Mouse (Mus musculus) neural tube, embryonic 13.5 days (tissue): Measurements from ENCODE around the gene Smg6. TPM values are rescaled to one million over a fixed set of nuclear protein-coding genes. Genes with fewer than 3 reads are reported as not detected.

Source experiments
- ATAC-seq: fragments of 200-750 bp; cut with Nextera tagmentation; 2 replicates; pipeline ENCODE4 v1.8.0; 2017; ENCODE audit warnings: low read depth, mild to moderate bottlenecking, moderate TSS enrichment, moderate library complexity
- H3K27ac ChIP-seq: fragments of 300-500 bp; sonication (generic); replicated peaks from 2 replicates; pipeline ENCODE4 v1.5.1; 2015; ENCODE audit warnings: moderate library complexity, mild to moderate bottlenecking, inconsistent platforms
- H3K27me3 ChIP-seq: fragments of 300-500 bp; sonication (generic); 2 replicates; pipeline ENCODE4 v1.6.1; 2015; ENCODE audit warnings: mild to moderate bottlenecking, inconsistent platforms
- H3K36me3 ChIP-seq: fragments of 300-500 bp; sonication (generic); 2 replicates; pipeline ENCODE4 v1.6.1; 2015; ENCODE audit warnings: mild to moderate bottlenecking, inconsistent platforms
- H3K4me1 ChIP-seq: fragments of 300-500 bp; sonication (generic); replicated peaks from 2 replicates; pipeline ENCODE4 v1.6.1; 2015; ENCODE audit warnings: inconsistent platforms
- H3K4me2 ChIP-seq: fragments of 300-500 bp; sonication (generic); 2 replicates; pipeline ENCODE4 v1.6.1; 2015; ENCODE audit warnings: inconsistent platforms, mild to moderate bottlenecking, moderate library complexity
- H3K4me3 ChIP-seq: fragments of 300-500 bp; sonication (generic); 2 replicates; pipeline ENCODE4 v1.5.1; 2015; ENCODE audit warnings: mild to moderate bottlenecking, inconsistent platforms
- H3K9ac ChIP-seq: fragments of 300-500 bp; sonication (generic); 2 replicates; pipeline ENCODE4 v1.6.1; 2015; ENCODE audit warnings: moderate library complexity, mild to moderate bottlenecking, inconsistent platforms
- H3K9me3 ChIP-seq: fragments of 300-500 bp; sonication (generic); 2 replicates; pipeline ENCODE4 v1.6.1; 2016; ENCODE audit warnings: inconsistent platforms
- WGBS: fragments of 180-500 bp; shearing (Covaris S2); methylation state at CpG from one replicate; pipeline ENCODE4 v1.1.7; 2015; 5-methylcytosine and 5-hydroxymethylcytosine counted together
- polyA plus RNA-seq: library from polyadenylated mRNA; unstranded; fragments of >200 nt; fragmentation: Nextera tagmentation; extraction: Ambion mirVana; gene quantifications from 2 replicates; pipeline ENCODE4 v1.2.1, GENCODE M21; 2015

Gene Smg6
- polyA plus RNA-seq, 1 experiment from 2014 or later: 17.4 TPM

- Histone ChIP-seq H3K4me1 (peaks cover 39% of the 10 kb centered on the region), H3K36me3 (peaks cover 37% of the 10 kb centered on the region), H3K4me3 (no peak overlapping the region), H3K9ac (peak overlapping the region; percentile 54), H3K9me3 (no peaks in the 10 kb centered on the region), H3K4me2 (0 out of 2 replicates have a peak overlapping the region, but pooled peaks have one; percentile 7), H3K27me3 (no peaks in the 10 kb centered on the region), H3K27ac (peak overlapping the region; percentile 93)
- ATAC-seq: peak; percentile 92
- 11% methylated on average over 11 of the region's 11 CpGs for WGBS
These were observed 221.7 kb downstream of the Smg6 start for GRCm38 (mm10) chr11:75147106-75147845.

- Histone ChIP-seq H3K9me3 (no peaks in the 10 kb centered on the region), H3K4me3 (no peak overlapping the region), H3K9ac (peak overlapping the region; percentile 54; the same call in 1 of the 2 replicates), H3K4me2 (0 out of 2 replicates have a peak overlapping the region, but pooled peaks have one; percentile 7), H3K27me3 (no peaks in the 10 kb centered on the region), H3K36me3 (peaks cover 34% of the 10 kb centered on the region), H3K27ac (peak overlapping the region; percentile 93), H3K4me1 (peaks cover 39% of the 10 kb centered on the region)
- peak; percentile 85 for ATAC-seq
- WGBS: 24% methylated on average over 3 of the region's 3 CpGs
These were observed 222.2 kb downstream of the Smg6 start for GRCm38 (mm10) chr11:75147846-75148168.

GRCm38 (mm10) chr11:75148332-75149035, 222.9 kb downstream of the Smg6 start:
- peaks cover 27% of the 10 kb centered on the region for H3K36me3 ChIP-seq
- H3K4me3 ChIP-seq: no peak overlapping the region
- H3K9me3 ChIP-seq: no peaks in the 10 kb centered on the region
- H3K4me1 ChIP-seq: peaks cover 39% of the 10 kb centered on the region
- H3K27ac ChIP-seq: peak overlapping the region; percentile 93
- no peaks in the 10 kb centered on the region for H3K27me3 ChIP-seq
- H3K4me2 ChIP-seq: no peak overlapping the region
- WGBS: 86% methylated on average over 11 of the region's 11 CpGs
- ATAC-seq: no peak
- no peak overlapping the region for H3K9ac ChIP-seq

GRCm38 (mm10) chr11:75150346-75150745, 224.7 kb downstream of the Smg6 start:
- H3K4me3 ChIP-seq: no peak overlapping the region
- no peak overlapping the region for H3K9ac ChIP-seq
- ATAC-seq: no peak
- H3K27ac ChIP-seq: no peak overlapping the region
- H3K4me1 ChIP-seq: peaks cover 37% of the 10 kb centered on the region
- no peaks in the 10 kb centered on the region for H3K27me3 ChIP-seq
- H3K4me2 ChIP-seq: no peak overlapping the region
- H3K9me3 ChIP-seq: no peaks in the 10 kb centered on the region
- peaks cover 11% of the 10 kb centered on the region for H3K36me3 ChIP-seq
- 95% methylated on average over 1 of the region's 1 CpGs for WGBS

GRCm38 (mm10) chr11:75152603-75153557, 227.3 kb downstream of the Smg6 start:
- Histone ChIP-seq H3K27me3 (no peaks in the 10 kb centered on the region), H3K4me2 (no peak overlapping the region), H3K27ac (peak overlapping the region; percentile 49), H3K9ac (no peak overlapping the region), H3K4me3 (no peak overlapping the region), H3K9me3 (no peaks in the 10 kb centered on the region), H3K4me1 (peaks cover 35% of the 10 kb centered on the region), H3K36me3 (peaks cover 17% of the 10 kb centered on the region)
- no peak for ATAC-seq
- 82% methylated on average over 18 of the region's 18 CpGs for WGBS

GRCm38 (mm10) chr11:75154053-75154585, 228.5 kb downstream of the Smg6 start:
- H3K27ac ChIP-seq: no peak overlapping the region
- no peak for ATAC-seq

GRCm38 (mm10) chr11:75155985-75156384, 230.4 kb downstream of the Smg6 start:
- Histone ChIP-seq H3K4me2 (no peak overlapping the region), H3K9ac (no peak overlapping the region)
- ATAC-seq: no peak

More at GRCm38 (mm10) chr11:75154053-75154585, 228.5 kb downstream of the Smg6 start:
- WGBS: 73% methylated on average over 6 of the region's 6 CpGs
- Histone ChIP-seq H3K27me3 (no peaks in the 10 kb centered on the region), H3K4me1 (peaks cover 24% of the 10 kb centered on the region), H3K9ac (no peak overlapping the region), H3K9me3 (no peaks in the 10 kb centered on the region), H3K36me3 (peaks cover 22% of the 10 kb centered on the region), H3K4me2 (no peak overlapping the region), H3K4me3 (no peak overlapping the region)

GRCm38 (mm10) chr11:75156416-75156815, 230.8 kb downstream of the Smg6 start:
- Histone ChIP-seq H3K36me3 (peaks cover 39% of the 10 kb centered on the region), H3K27ac (0 out of 2 replicates have a peak overlapping the region, but pooled peaks have one; percentile 9)

More at GRCm38 (mm10) chr11:75155985-75156384, 230.4 kb downstream of the Smg6 start:
- Histone ChIP-seq H3K9me3 (no peaks in the 10 kb centered on the region), H3K27ac (no peak overlapping the region), H3K4me3 (no peak overlapping the region), H3K27me3 (no peaks in the 10 kb centered on the region), H3K4me1 (peaks cover 24% of the 10 kb centered on the region), H3K36me3 (peaks cover 35% of the 10 kb centered on the region)
- 71% methylated on average over 6 of the region's 6 CpGs for WGBS

GRCm38 (mm10) chr11:75157037-75157436, 231.4 kb downstream of the Smg6 start:
- Histone ChIP-seq H3K4me2 (no peak overlapping the region), H3K4me3 (no peak overlapping the region), H3K36me3 (peaks cover 45% of the 10 kb centered on the region), H3K4me1 (peaks cover 29% of the 10 kb centered on the region), H3K27ac (0 out of 2 replicates have a peak overlapping the region, but pooled peaks have one; percentile 9), H3K27me3 (no peaks in the 10 kb centered on the region), H3K9me3 (no peaks in the 10 kb centered on the region), H3K9ac (no peak overlapping the region)
- 51% methylated on average over 4 of the region's 4 CpGs for WGBS
- no peak for ATAC-seq

More at GRCm38 (mm10) chr11:75156416-75156815, 230.8 kb downstream of the Smg6 start:
- Histone ChIP-seq H3K9ac (no peak overlapping the region), H3K4me1 (peaks cover 26% of the 10 kb centered on the region), H3K4me3 (no peak overlapping the region), H3K9me3 (no peaks in the 10 kb centered on the region), H3K27me3 (no peaks in the 10 kb centered on the region), H3K4me2 (no peak overlapping the region)
- WGBS: 78% methylated on average over 5 of the region's 5 CpGs
- no peak for ATAC-seq

- Histone ChIP-seq H3K27me3 (peaks cover 7% of the 10 kb centered on the region), H3K9ac (0 out of 2 replicates have a peak overlapping the region, but pooled peaks have one; percentile 3), H3K27ac (peak overlapping the region; percentile 29; the same call in 1 of the 2 replicates), H3K9me3 (no peaks in the 10 kb centered on the region), H3K4me2 (no peak overlapping the region), H3K4me3 (no peak overlapping the region), H3K36me3 (peaks cover 54% of the 10 kb centered on the region), H3K4me1 (peaks cover 29% of the 10 kb centered on the region)
- 58% methylated on average over 2 of the region's 2 CpGs for WGBS
- no peak for ATAC-seq
These were observed 232.3 kb downstream of the Smg6 start for GRCm38 (mm10) chr11:75157901-75158300.

GRCm38 (mm10) chr11:75158432-75158831, 232.8 kb downstream of the Smg6 start:
- H3K36me3 ChIP-seq: peaks cover 59% of the 10 kb centered on the region
- 0 out of 2 replicates have a peak overlapping the region, but pooled peaks have one; percentile 29 for H3K27ac ChIP-seq
- no peak overlapping the region for H3K4me2 ChIP-seq
- no peak overlapping the region for H3K4me3 ChIP-seq
- peaks cover 13% of the 10 kb centered on the region for H3K27me3 ChIP-seq
- no peaks in the 10 kb centered on the region for H3K9me3 ChIP-seq
- no peak overlapping the region for H3K9ac ChIP-seq
- peaks cover 29% of the 10 kb centered on the region for H3K4me1 ChIP-seq
- 91% methylated on average over 14 of the region's 14 CpGs for WGBS
- ATAC-seq: no peak
